Mouse (Mus musculus): Measurements from ENCODE around the gene Ccl28. TPM values are rescaled to one million over a fixed set of nuclear protein-coding genes. Genes with fewer than 3 reads are reported as not detected.
"Not testable (repeated sequence)": the region's sequence is repeated elsewhere in the genome, so short reads cannot be mapped to it uniquely, and the experiment has no call there.

The Ccl28 gene
- 0.07 and 0.09 TPM in 2 replicates for polyA plus RNA-seq (2016; fragmentation: Nextera tagmentation; extraction: Ambion mirVana)

GRCm38 (mm10) chr13:119623634-119624033 is at the start of gene Ccl28:
Gene Ccl28 (plus strand): TSS chr13:119623819.
- Histone ChIP-seq H3K4me1 (replicated peaks) (no peaks in the 10 kb centered on the region), H3K9me3 (0 out of 2 replicates have a peak, but pooled peaks cover 11% of the 10 kb centered on the region), H3K36me3 (no peaks in the 10 kb centered on the region), H3K27ac (no peak within 1 kb of the TSS), H3K27me3 (ENCODE audit: insufficient read depth, poor library complexity, severe bottlenecking) (no peaks in the 10 kb centered on the region), H3K4me3 (no peak within 1 kb of the TSS)
- no peak for DNase-seq (ENCODE audit: low spot score)
- WGBS = 85% methylated on average over 6 of the region's 6 CpGs

GRCm38 (mm10) chr13:119596321-119597211 is 27.1 kb upstream of the Ccl28 start:
- H3K27ac ChIP-seq = not testable (repeated sequence)
- DNase-seq (ENCODE audit: low spot score) = peak; percentile 69
- WGBS = 70% methylated on average over 16 of the region's 16 CpGs

GRCm38 (mm10) chr13:119598466-119598865 is 25.2 kb upstream of the Ccl28 start:
- not testable (repeated sequence) for H3K27me3 ChIP-seq (ENCODE audit: insufficient read depth, poor library complexity, severe bottlenecking); H3K36me3 ChIP-seq; H3K4me1 ChIP-seq (replicated peaks); H3K4me3 ChIP-seq; H3K27ac ChIP-seq
- H3K9me3 ChIP-seq = peaks cover 31% of the 10 kb centered on the region
- DNase-seq (ENCODE audit: low spot score) = peak; percentile 23

More at GRCm38 (mm10) chr13:119596321-119597211, 27.1 kb upstream of the Ccl28 start:
- H3K4me3 ChIP-seq; H3K36me3 ChIP-seq; H3K4me1 ChIP-seq (replicated peaks); H3K27me3 ChIP-seq (ENCODE audit: insufficient read depth, poor library complexity, severe bottlenecking): not testable (repeated sequence)
- peaks cover 26% of the 10 kb centered on the region for H3K9me3 ChIP-seq

GRCm38 (mm10) chr13:119599066-119599465 is 24.6 kb upstream of the Ccl28 start:
- H3K4me3 ChIP-seq; H3K36me3 ChIP-seq; DNase-seq (ENCODE audit: low spot score); H3K4me1 ChIP-seq (replicated peaks); H3K27ac ChIP-seq; H3K27me3 ChIP-seq (ENCODE audit: insufficient read depth, poor library complexity, severe bottlenecking): not testable (repeated sequence)
- peaks cover 36% of the 10 kb centered on the region for H3K9me3 ChIP-seq
- 78% methylated on average over 12 of the region's 12 CpGs for WGBS

- WGBS = 82% methylated on average over 2 of the region's 2 CpGs
- H3K4me1 ChIP-seq (replicated peaks); H3K4me3 ChIP-seq; H3K27ac ChIP-seq; DNase-seq (ENCODE audit: low spot score); H3K27me3 ChIP-seq (ENCODE audit: insufficient read depth, poor library complexity, severe bottlenecking); H3K36me3 ChIP-seq: not testable (repeated sequence)
- H3K9me3 ChIP-seq = peaks cover 40% of the 10 kb centered on the region
Observed at GRCm38 (mm10) chr13:119599498-119599897, 24.1 kb upstream of the Ccl28 start.

GRCm38 (mm10) chr13:119600166-119600565 is 23.5 kb upstream of the Ccl28 start:
- DNase-seq (ENCODE audit: low spot score) = peak; percentile 74
- not testable (repeated sequence) for H3K27me3 ChIP-seq (ENCODE audit: insufficient read depth, poor library complexity, severe bottlenecking); H3K27ac ChIP-seq; H3K36me3 ChIP-seq; H3K4me3 ChIP-seq; H3K4me1 ChIP-seq (replicated peaks)
- peaks cover 43% of the 10 kb centered on the region for H3K9me3 ChIP-seq

- not testable (repeated sequence) for H3K27me3 ChIP-seq (ENCODE audit: insufficient read depth, poor library complexity, severe bottlenecking); H3K4me3 ChIP-seq; H3K27ac ChIP-seq; H3K4me1 ChIP-seq (replicated peaks); H3K36me3 ChIP-seq
- 53% methylated on average over 13 of the region's 13 CpGs for WGBS
- peak; percentile 76 for DNase-seq (ENCODE audit: low spot score)
- peaks cover 31% of the 10 kb centered on the region for H3K9me3 ChIP-seq
Observed at GRCm38 (mm10) chr13:119602688-119603331, 20.8 kb upstream of the Ccl28 start.

- not testable (repeated sequence) for H3K4me3 ChIP-seq; H3K27me3 ChIP-seq (ENCODE audit: insufficient read depth, poor library complexity, severe bottlenecking); H3K27ac ChIP-seq; DNase-seq (ENCODE audit: low spot score); H3K4me1 ChIP-seq (replicated peaks); H3K36me3 ChIP-seq
- peaks cover 25% of the 10 kb centered on the region for H3K9me3 ChIP-seq
- 94% methylated on average over 8 of the region's 8 CpGs for WGBS
Observed at GRCm38 (mm10) chr13:119603890-119604289, 19.7 kb upstream of the Ccl28 start.

GRCm38 (mm10) chr13:119604322-119604721 is 19.3 kb upstream of the Ccl28 start:
- not testable (repeated sequence) for H3K4me3 ChIP-seq; H3K36me3 ChIP-seq; DNase-seq (ENCODE audit: low spot score); H3K27me3 ChIP-seq (ENCODE audit: insufficient read depth, poor library complexity, severe bottlenecking); H3K4me1 ChIP-seq (replicated peaks); H3K27ac ChIP-seq
- peaks cover 22% of the 10 kb centered on the region for H3K9me3 ChIP-seq
- 91% methylated on average over 8 of the region's 9 CpGs for WGBS

GRCm38 (mm10) chr13:119618841-119619240 is 4.8 kb upstream of the Ccl28 start:
- Histone ChIP-seq H3K27me3 (ENCODE audit: insufficient read depth, poor library complexity, severe bottlenecking) (no peaks in the 10 kb centered on the region), H3K4me1 (replicated peaks) (no peaks in the 10 kb centered on the region), H3K27ac (no peak overlapping the region), H3K9me3 (0 out of 2 replicates have a peak, but pooled peaks cover 3% of the 10 kb centered on the region), H3K36me3 (no peaks in the 10 kb centered on the region), H3K4me3 (no peak overlapping the region)
- WGBS = 96% methylated on average over 3 of the region's 3 CpGs
- DNase-seq (ENCODE audit: low spot score) = no peak

- Histone ChIP-seq H3K9me3 (0 out of 2 replicates have a peak, but pooled peaks cover 5% of the 10 kb centered on the region), H3K27ac (no peak overlapping the region), H3K4me3 (no peak overlapping the region), H3K4me1 (replicated peaks) (no peaks in the 10 kb centered on the region), H3K27me3 (ENCODE audit: insufficient read depth, poor library complexity, severe bottlenecking) (no peaks in the 10 kb centered on the region), H3K36me3 (no peaks in the 10 kb centered on the region)
- DNase-seq (ENCODE audit: low spot score) = no peak
- WGBS = 89% methylated on average over 3 of the region's 3 CpGs
Observed at GRCm38 (mm10) chr13:119619735-119620134, 3.9 kb upstream of the Ccl28 start.

GRCm38 (mm10) chr13:119625952-119626351 is 2.3 kb downstream of the Ccl28 start:
- not testable (repeated sequence) for H3K27ac ChIP-seq; H3K4me3 ChIP-seq; H3K36me3 ChIP-seq; H3K27me3 ChIP-seq (ENCODE audit: insufficient read depth, poor library complexity, severe bottlenecking); H3K4me1 ChIP-seq (replicated peaks); DNase-seq (ENCODE audit: low spot score)
- H3K9me3 ChIP-seq = 0 out of 2 replicates have a peak, but pooled peaks cover 11% of the 10 kb centered on the region
- 85% methylated on average over 5 of the region's 5 CpGs for WGBS

GRCm38 (mm10) chr13:119631482-119632155 is 8.0 kb downstream of the Ccl28 start:
- no peaks in the 10 kb centered on the region for H3K36me3 ChIP-seq
- H3K4me1 ChIP-seq (replicated peaks) = no peaks in the 10 kb centered on the region; the same call in 1 of the 2 replicates
- no peaks in the 10 kb centered on the region for H3K27me3 ChIP-seq (ENCODE audit: insufficient read depth, poor library complexity, severe bottlenecking)
- no peaks in the 10 kb centered on the region for H3K9me3 ChIP-seq
- WGBS = 5% methylated on average over 33 of the region's 33 CpGs
- DNase-seq (ENCODE audit: low spot score) = peak; percentile 89
- peak overlapping the region; percentile 84 for H3K27ac ChIP-seq
- peak overlapping the region; percentile 62 for H3K4me3 ChIP-seq

Data from hindbrain, embryonic 10.5 days (tissue).